Mouse (Mus musculus): ENCODE data around the gene Pard3. TPM values are rescaled to one million over a fixed set of nuclear protein-coding genes. Genes with fewer than 3 reads are reported as not detected.
A peak's percentile ranks its signal among the peaks of the same experiment; 100 is the strongest.

Pard3 gene
- polyA plus RNA-seq, 1 experiment from 2014 or later = 30.0 TPM

- TF ChIP-seq EP300 (optimal IDR thresholded peaks at IDR 0.05) (no peak), CTCF (IDR thresholded peaks at IDR 0.05; ENCODE audit: low read depth) (no peak)
- Histone ChIP-seq H3K4me2 (replicated peaks; ENCODE audit: low read depth) (no peak overlapping the region), H3K27ac (replicated peaks) (no peak overlapping the region), H3K9ac (ENCODE audit: low read length) (no peak overlapping the region), H3K27me3 (ENCODE audit: control insufficient read depth, insufficient read depth, low read length) (no peaks in the 10 kb centered on the region), H3K4me1 (replicated peaks; ENCODE audit: control insufficient read depth, insufficient read depth) (peaks cover 5% of the 10 kb centered on the region), H3K36me3 (ENCODE audit: control insufficient read depth, insufficient read depth, low read length) (no peaks in the 10 kb centered on the region; the same call in 1 of the 2 replicates), H3K4me3 (ENCODE audit: low read depth, low read length) (no peak overlapping the region), H3K9me3 (ENCODE audit: control insufficient read depth, low read length) (no peaks in the 10 kb centered on the region)
- DNase-seq (ENCODE audit: low spot score) = no peak
- WGBS = 88% methylated on average over 6 of the region's 6 CpGs
- ATAC-seq (ENCODE audit: low FRiP score, low TSS enrichment) = no peak
These were observed 372.3 kb downstream of the Pard3 start for GRCm38 (mm10) chr8:127435975-127436374.

- no peaks in the 10 kb centered on the region; the same call in 1 of the 2 replicates for H3K36me3 ChIP-seq (ENCODE audit: control insufficient read depth, insufficient read depth, low read length)
- H3K27me3 ChIP-seq (ENCODE audit: control insufficient read depth, insufficient read depth, low read length) = no peaks in the 10 kb centered on the region
- peaks cover 5% of the 10 kb centered on the region for H3K4me1 ChIP-seq (replicated peaks; ENCODE audit: control insufficient read depth, insufficient read depth)
- H3K27ac ChIP-seq (replicated peaks) = no peak overlapping the region
- no peak overlapping the region for H3K4me2 ChIP-seq (replicated peaks; ENCODE audit: low read depth)
- H3K9ac ChIP-seq (ENCODE audit: low read length) = no peak overlapping the region
- ATAC-seq (ENCODE audit: low FRiP score, low TSS enrichment) (no peak), DNase-seq (ENCODE audit: low spot score) (no peak)
- 76% methylated on average over 5 of the region's 5 CpGs for WGBS
- TF ChIP-seq CTCF (IDR thresholded peaks at IDR 0.05; ENCODE audit: low read depth) = no peak
- TF ChIP-seq EP300 (optimal IDR thresholded peaks at IDR 0.05) = no peak
- no peaks in the 10 kb centered on the region for H3K9me3 ChIP-seq (ENCODE audit: control insufficient read depth, low read length)
- no peak overlapping the region for H3K4me3 ChIP-seq (ENCODE audit: low read depth, low read length)
These were observed 374.0 kb downstream of the Pard3 start for GRCm38 (mm10) chr8:127437613-127438235.

DNA sequence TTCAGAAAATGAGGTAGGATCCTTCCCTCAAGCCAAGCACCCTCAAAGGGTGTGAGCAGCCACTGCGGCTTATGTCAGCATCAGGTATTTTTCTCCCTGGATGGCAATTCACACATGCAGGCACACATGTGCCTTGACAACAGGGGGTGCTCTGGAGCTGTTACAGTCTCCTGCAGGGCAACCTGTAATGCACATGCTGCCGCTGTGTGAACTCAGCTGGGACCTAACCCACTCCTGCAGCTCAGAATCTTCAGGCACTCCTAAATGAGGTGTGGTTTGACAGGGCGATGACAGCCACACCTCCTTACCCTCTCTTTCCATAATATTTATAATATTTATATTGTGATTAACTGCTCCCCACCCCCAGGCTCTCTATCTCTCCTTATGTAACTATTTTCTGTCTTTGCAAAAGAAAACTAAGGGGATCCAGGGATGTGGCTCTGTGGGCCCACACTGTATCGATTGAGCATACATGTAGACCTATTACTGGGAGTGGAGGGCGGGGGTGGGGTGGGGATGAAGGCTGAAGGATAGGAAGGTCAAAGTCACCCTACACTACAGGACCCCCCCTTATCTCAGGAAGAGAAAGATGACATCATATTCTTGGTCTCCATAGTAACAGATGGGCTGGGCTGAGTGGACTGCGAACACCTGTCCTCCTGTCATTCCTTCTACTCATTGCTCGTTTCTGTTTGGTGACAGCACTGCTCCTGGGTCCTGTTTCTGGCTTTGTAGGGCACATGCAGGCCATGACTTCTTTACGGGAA lies 375.1 kb downstream of the Pard3 start:
- Histone ChIP-seq H3K4me2 (replicated peaks; ENCODE audit: low read depth) (peak overlapping the region; percentile 41; the same call in 1 of the 2 replicates), H3K27me3 (ENCODE audit: control insufficient read depth, insufficient read depth, low read length) (no peaks in the 10 kb centered on the region), H3K9ac (ENCODE audit: low read length) (peak overlapping the region; percentile 27; the same call in 1 of the 2 replicates), H3K4me1 (replicated peaks; ENCODE audit: control insufficient read depth, insufficient read depth) (peaks cover 5% of the 10 kb centered on the region), H3K4me3 (ENCODE audit: low read depth, low read length) (no peak overlapping the region), H3K27ac (replicated peaks) (peak overlapping the region; percentile 82), H3K9me3 (ENCODE audit: control insufficient read depth, low read length) (no peaks in the 10 kb centered on the region), H3K36me3 (ENCODE audit: control insufficient read depth, insufficient read depth, low read length) (no peaks in the 10 kb centered on the region)
- DNase-seq (ENCODE audit: low spot score) = peak; percentile 80
- peak; percentile 46 for ATAC-seq (ENCODE audit: low FRiP score, low TSS enrichment)
- 57% methylated on average over 8 of the region's 8 CpGs for WGBS
- TF ChIP-seq EP300 (optimal IDR thresholded peaks at IDR 0.05) (no peak), CTCF (IDR thresholded peaks at IDR 0.05; ENCODE audit: low read depth) (peak; percentile 76)

GRCm38 (mm10) chr8:127439392-127440160 lies 375.9 kb downstream of the Pard3 start:
- H3K9ac ChIP-seq (ENCODE audit: low read length) = peak overlapping the region; percentile 35

GRCm38 (mm10) chr8:127440161-127440833 lies 376.6 kb downstream of the Pard3 start:
- no peaks in the 10 kb centered on the region for H3K27me3 ChIP-seq (ENCODE audit: control insufficient read depth, insufficient read depth, low read length)
- no peak overlapping the region for H3K9ac ChIP-seq (ENCODE audit: low read length)
- no peak overlapping the region for H3K4me3 ChIP-seq (ENCODE audit: low read depth, low read length)
- H3K4me2 ChIP-seq (replicated peaks; ENCODE audit: low read depth) = peak overlapping the region; percentile 41
- no peaks in the 10 kb centered on the region for H3K9me3 ChIP-seq (ENCODE audit: control insufficient read depth, low read length)
- TF ChIP-seq CTCF (IDR thresholded peaks at IDR 0.05; ENCODE audit: low read depth) (no peak), EP300 (optimal IDR thresholded peaks at IDR 0.05) (no peak)
- 60% methylated on average over 9 of the region's 9 CpGs for WGBS
- DNase-seq (ENCODE audit: low spot score) = peak; percentile 37
- ATAC-seq (ENCODE audit: low FRiP score, low TSS enrichment) = peak; percentile 50
- peak overlapping the region; percentile 82 for H3K27ac ChIP-seq (replicated peaks)
- H3K36me3 ChIP-seq (ENCODE audit: control insufficient read depth, insufficient read depth, low read length) = 0 out of 2 replicates have a peak, but pooled peaks cover 2% of the 10 kb centered on the region
- peaks cover 5% of the 10 kb centered on the region for H3K4me1 ChIP-seq (replicated peaks; ENCODE audit: control insufficient read depth, insufficient read depth)

More at GRCm38 (mm10) chr8:127439392-127440160, 375.9 kb downstream of the Pard3 start:
- Histone ChIP-seq H3K4me1 (replicated peaks; ENCODE audit: control insufficient read depth, insufficient read depth) (peaks cover 5% of the 10 kb centered on the region), H3K27ac (replicated peaks) (peak overlapping the region; percentile 82), H3K27me3 (ENCODE audit: control insufficient read depth, insufficient read depth, low read length) (no peaks in the 10 kb centered on the region), H3K4me3 (ENCODE audit: low read depth, low read length) (no peak overlapping the region; the same call in 1 of the 2 replicates), H3K9me3 (ENCODE audit: control insufficient read depth, low read length) (no peaks in the 10 kb centered on the region), H3K4me2 (replicated peaks; ENCODE audit: low read depth) (peak overlapping the region; percentile 41), H3K36me3 (ENCODE audit: control insufficient read depth, insufficient read depth, low read length) (no peaks in the 10 kb centered on the region)
- ATAC-seq (ENCODE audit: low FRiP score, low TSS enrichment) = no peak
- TF ChIP-seq CTCF (IDR thresholded peaks at IDR 0.05; ENCODE audit: low read depth) = no peak
- TF ChIP-seq EP300 (optimal IDR thresholded peaks at IDR 0.05) = no peak
- peak; percentile 21 for DNase-seq (ENCODE audit: low spot score)
- 28% methylated on average over 10 of the region's 10 CpGs for WGBS

Measured in stomach, postnatal 0 days (tissue).